Mouse (Mus musculus) layer of hippocampus, adult 6 months (tissue): ENCODE results near the gene Vmn2r56. TPM values are rescaled to one million over a fixed set of nuclear protein-coding genes. Genes with fewer than 3 reads are reported as not detected.

Experiments used
- long read RNA-seq, 2 experiments: library from polyadenylated mRNA; unstranded; transcript quantifications; one replicate each; pipeline ENCODE4 v2.0.0; 2019 to 2020
- polyA plus RNA-seq: library from polyadenylated mRNA; unstranded; fragments of <200 nt; fragmentation: Nextera tagmentation; gene quantifications from 2 replicates; pipeline ENCODE4 v1.2.3, GENCODE M21; 2021

Vmn2r56 gene
- not detected in 2 replicates for polyA plus RNA-seq
- long read RNA-seq, experiment 1: 0 reads
- long read RNA-seq, experiment 2: 0 reads

DNA sequence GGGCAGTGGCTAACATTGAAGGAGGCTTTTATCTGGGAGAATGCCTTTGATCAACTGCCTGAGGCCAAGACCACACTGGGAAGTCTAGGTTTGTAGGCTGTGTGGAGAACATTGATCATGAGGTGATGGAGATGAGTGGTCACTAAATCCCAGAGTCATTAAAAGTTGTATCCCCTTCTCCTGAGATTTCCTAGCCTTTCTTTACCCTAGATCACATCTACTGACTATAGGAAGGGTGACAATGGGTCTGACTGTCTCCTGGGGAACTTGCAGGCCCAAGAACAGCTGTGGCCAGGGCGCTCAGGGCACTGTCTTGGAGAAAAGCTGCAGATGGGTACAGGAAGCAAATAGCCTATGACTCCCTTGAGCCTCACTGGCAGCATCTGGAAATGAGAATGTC lies at the start of gene Vmn2r56:
Gene Vmn2r56, minus strand, starts transcription at position 101 of the 400 bp plus-strand sequence.

GRCm38 (mm10) chr7:12684903-12685302 lies 49.9 kb downstream of the Vmn2r56 start, which contains the start of gene Vmn2r55:
TSS of gene Vmn2r55 (minus strand) at chr7:12685003.

GRCm38 (mm10) chr7:12640219-12640618 lies 94.6 kb downstream of the Vmn2r56 start, which contains the start of gene Vmn2r54:
TSS of gene Vmn2r54 (minus strand) at chr7:12640319.

Other genes starting within 250 kb of the Vmn2r56 start
- not detected in 2 replicates for gene 2900092C05Rik, start 222.5 kb downstream of the Vmn2r56 start, polyA plus RNA-seq
- gene Vmn2r53, start 126.2 kb downstream of the Vmn2r56 start, polyA plus RNA-seq: not detected in 2 replicates
- gene Vmn2r54, start 94.7 kb downstream of the Vmn2r56 start, polyA plus RNA-seq: not detected in 2 replicates
- gene Vmn2r55, start 50.0 kb downstream of the Vmn2r56 start, polyA plus RNA-seq: not detected in 2 replicates
- gene Zscan18, start 68.6 kb upstream of the Vmn2r56 start, polyA plus RNA-seq: 8.7 and 8.8 TPM in 2 replicates
- gene Zfp329, start 83.9 kb upstream of the Vmn2r56 start, polyA plus RNA-seq: 7.9 and 9.7 TPM in 2 replicates
- 8.4 and 8.5 TPM in 2 replicates for gene Zfp110, start 99.8 kb upstream of the Vmn2r56 start, polyA plus RNA-seq
- gene Zfp128, start 146.2 kb upstream of the Vmn2r56 start, polyA plus RNA-seq: 3.5 TPM in 2 replicates
- gene Zscan22, start 162.8 kb upstream of the Vmn2r56 start, polyA plus RNA-seq: 11.5 and 11.8 TPM in 2 replicates
- 627 and 629 TPM in 2 replicates for gene Rps5, start 187.3 kb upstream of the Vmn2r56 start, polyA plus RNA-seq
- gene Rnf225, start 192.4 kb upstream of the Vmn2r56 start, polyA plus RNA-seq: 0.39 TPM in 2 replicates
- 2.2 TPM in 2 replicates for gene Zfp324, start 230.8 kb upstream of the Vmn2r56 start, polyA plus RNA-seq
- gene Zfp446, start 242.8 kb upstream of the Vmn2r56 start, polyA plus RNA-seq: 3.7 and 4.2 TPM in 2 replicates